Mouse (Mus musculus) common myeloid progenitor, adult 5-6 weeks (primary cell): ENCODE results near the gene Insl6. TPM values are rescaled to one million over a fixed set of nuclear protein-coding genes. Genes with fewer than 3 reads are reported as not detected.

Source experiments
- ATAC-seq: replicated peaks from 2 replicates; pipeline ENCODE4 v1.8.0; 2016; ENCODE audit warnings: low read depth, mild to moderate bottlenecking, moderate TSS enrichment, inconsistent platforms; ENCODE audit not compliant: poor library complexity, severe bottlenecking
- total RNA-seq: library from RNA; stranded (forward); fragments of 200-1000, 187-1606 nt; gene quantifications from 2 replicates; pipeline ENCODE4 v1.2.3, GENCODE M21; 2017

Insl6 gene
- 5.3 and 6.1 TPM in 2 replicates for total RNA-seq

DNA sequence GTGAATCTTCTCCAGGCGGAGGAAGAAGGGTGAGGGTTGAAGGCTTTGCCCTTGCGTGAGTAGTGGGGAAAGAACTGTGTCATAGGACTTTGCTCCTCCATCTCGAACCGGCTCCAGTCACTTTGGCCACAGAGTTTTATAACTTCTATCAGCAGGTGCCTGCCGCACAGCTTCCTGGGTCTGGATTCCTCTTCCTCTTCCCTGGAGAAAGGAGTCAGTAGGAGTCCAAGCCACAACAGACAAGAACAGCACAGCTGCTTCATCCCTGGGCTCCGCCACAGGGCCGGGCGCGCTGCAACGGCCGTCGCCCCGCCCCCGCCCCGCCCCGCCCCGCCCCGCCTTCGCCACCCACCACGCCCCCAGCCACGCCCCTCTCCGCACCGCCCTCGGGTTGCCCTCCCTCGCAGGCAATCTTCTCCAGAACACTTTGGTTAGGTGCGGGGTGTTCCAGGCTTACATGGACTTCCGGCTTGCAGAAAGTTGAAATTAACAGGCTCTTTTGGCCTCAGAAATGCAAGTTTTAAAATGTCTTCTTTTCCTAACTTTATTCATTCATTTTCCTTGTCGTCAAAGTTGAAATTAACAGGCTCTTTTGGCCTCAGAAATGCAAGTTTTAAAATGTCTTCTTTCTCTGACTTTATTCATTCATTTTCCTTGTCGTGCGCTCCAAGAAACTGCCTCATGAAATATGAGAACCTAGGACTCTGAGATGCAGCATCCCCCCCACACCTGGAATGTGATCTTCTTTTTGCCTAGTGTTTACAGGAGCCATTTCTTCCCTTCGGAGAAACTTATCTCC is at the start of gene Insl6:
Gene Insl6, minus strand, starts transcription at position 304 of the 799 bp plus-strand sequence.
- peak; percentile 75 for ATAC-seq

DNA sequence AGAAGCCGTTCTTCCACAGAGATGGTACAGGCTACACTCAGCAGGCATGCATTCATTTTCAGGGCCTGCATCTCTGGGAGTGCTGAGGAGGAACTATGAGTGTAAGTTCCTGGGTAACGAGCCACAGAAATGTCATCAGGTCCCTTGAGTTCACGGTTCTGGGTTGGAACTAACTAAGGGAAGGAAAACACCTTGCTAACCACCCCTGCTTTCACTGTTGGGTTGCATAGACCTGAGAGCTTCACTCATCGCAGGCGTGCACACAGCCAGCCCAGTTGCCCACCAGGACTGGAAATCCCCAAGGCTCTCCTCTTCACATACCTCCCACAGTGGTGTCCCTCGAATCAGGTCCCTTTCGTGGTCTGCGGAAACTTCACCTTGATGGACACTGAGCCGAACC is 49.8 kb upstream of the Insl6 start:
- no peak for ATAC-seq

DNA sequence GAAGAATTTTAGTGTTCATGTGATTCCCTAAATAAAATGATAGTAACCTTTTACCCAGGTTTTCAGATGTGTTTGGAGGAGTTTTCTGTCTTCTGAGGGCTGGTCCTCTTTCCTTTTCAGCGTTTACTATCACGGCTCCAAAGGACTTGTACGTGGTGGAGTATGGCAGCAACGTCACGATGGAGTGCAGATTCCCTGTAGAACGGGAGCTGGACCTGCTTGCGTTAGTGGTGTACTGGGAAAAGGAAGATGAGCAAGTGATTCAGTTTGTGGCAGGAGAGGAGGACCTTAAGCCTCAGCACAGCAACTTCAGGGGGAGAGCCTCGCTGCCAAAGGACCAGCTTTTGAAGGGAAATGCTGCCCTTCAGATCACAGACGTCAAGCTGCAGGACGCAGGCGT is 48.3 kb upstream of the Insl6 start:
- no peak for ATAC-seq

DNA sequence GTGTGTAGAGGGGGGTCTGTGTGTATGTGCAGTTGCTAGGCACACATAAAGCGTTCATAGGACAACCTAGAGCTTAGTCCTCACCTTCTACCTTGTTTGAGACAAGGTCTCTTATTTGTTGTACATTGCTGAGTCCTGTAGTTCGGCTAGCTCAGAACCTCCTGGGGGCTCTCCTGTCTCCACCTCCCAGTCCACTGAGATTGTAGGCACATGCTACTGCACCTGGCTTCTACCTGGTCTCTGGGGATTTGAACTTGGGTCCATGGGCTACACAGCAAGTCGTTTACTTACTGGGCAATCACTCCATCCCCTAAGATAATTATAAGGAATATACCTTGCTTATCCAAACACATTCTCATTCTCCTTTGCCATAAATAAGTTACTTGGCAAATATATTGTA is 47.5 kb upstream of the Insl6 start:
- no peak for ATAC-seq

DNA sequence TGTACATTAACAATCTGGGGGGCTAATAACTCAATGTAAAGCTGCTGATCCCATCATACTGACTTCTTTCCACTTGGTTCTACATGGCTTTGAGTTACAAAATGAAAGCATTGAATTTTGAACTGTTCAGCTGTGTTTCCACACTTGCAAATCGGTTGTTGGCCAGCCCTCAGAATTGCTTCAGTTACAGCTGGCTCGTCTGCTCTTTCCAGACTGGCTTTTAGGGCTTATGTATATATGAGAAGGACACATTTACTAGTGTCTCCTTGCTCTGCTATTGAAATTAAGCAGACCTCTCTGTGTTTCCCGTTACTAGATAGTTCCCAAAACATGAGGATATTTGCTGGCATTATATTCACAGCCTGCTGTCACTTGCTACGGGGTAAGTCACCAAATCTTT is 47.0 kb upstream of the Insl6 start:
- no peak for ATAC-seq

DNA sequence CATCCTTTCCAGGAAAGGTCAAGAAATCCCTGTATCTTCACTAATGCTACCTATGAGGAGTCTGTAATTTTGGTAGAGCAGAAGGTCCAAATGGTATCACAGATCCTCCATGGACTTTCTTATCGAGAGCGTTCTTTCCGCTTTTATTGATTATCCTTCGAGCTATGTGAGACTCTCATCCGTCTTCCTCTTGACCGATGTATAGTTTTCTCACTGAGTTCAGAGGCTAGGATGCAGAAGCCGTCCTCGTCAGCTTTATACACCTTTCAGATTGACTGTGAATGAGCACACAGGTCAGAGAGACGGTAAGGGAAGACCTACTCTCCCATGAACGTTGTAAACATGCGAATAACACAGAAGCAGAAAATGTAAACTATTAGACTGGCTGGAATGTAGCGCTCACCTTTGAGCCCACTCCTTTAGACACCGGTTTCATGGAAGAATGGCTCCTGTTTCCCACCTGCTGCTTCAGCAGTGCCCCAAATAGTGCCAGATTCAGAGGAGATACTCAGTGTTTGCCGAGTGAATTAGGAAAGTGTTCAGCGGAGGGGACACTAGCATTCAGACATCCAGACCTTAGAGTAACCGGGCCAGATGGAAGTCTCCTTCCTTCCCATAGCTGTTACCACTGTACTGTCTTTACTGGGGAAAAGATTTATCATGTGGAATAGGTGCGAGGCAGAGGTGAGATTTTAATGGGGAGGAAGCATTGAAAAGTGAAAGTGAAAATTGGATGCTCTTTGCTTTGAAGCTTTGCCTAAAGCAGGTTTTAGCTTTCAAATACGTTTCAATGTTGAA is 46.3 kb upstream of the Insl6 start:
- ATAC-seq: no peak

DNA sequence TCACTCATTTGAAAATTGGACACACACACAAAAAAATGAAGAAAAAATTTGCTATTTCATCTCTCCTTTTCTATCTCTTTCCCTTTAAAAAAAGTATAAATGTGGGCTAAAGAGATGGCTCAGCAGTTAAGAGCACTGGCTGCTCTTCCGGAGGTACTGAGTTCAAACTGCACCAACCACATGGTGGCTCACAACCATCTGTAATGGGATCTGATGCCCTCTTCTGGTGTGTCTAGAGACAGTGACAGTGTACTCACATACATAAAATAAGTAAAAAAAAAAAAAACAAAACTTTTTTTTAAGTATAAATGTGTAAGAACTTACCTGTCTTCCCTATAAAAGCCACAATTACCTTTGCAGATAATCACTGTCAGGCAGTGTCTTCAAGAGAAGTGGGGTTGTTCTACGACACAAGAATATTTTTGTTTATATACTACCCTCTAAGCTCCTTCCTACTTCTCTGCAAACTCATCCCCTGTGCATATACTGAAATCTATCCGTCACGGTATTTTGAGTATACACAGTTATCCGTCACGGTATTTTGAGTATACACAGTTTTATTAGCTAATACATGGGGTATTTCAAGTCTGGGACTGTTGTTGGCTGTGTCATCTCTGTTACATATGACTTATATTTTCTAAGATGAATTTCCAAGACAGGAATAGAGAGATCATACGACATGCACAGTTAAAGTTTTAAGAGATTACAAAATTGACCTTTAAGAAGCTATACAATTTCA is 45.6 kb upstream of the Insl6 start:
- no peak for ATAC-seq

DNA sequence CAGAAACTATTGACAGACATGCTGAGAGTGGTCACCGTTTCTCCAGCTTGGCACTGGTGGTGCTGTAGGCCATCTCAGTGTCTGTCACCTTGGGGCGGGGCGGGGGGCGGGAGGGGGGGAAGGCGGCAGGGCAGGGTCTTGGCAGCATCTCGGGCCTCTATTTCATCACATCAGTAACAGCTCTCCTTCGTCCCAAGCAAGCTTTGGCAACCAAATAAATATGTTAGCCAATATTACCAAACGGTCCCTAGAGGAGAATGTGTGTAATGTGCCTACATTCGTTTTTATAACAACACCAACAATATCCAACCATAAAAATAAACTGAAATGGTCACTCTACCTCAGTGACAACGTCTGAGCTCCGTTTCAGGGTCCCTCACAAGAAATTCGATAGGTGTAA is 45.0 kb upstream of the Insl6 start:
- 0 out of 2 replicates have a peak, but pooled peaks have one; percentile 22 for ATAC-seq

DNA sequence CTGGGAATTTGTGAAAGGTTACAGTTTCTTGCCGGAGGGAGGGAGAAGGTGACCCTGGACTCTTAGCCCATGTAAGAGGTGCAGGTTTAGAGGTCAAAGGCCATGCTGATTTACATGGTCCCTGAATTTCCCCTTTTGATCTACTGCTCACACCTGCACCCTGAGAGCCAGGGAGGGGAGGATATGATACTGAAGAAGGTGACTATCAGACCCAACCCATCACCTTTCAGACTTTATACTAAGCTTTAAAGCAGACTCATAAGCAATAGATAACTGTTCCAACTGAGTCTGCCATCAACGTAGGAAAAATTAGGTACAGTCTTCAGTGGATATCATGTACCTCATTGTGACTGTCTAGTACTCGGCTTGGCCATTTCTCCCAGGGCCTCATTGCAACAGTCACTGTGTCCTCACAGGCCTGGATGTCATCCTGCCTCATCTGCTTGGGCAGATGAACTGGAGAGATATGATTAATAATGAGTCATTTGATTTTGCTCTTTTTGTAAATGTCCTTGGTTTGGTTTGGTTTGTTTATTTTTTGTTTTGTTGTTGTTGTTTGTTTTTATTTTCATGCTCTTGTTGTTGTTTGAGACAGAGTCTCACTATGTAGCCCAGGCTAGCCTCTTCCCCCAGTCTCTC is 43.6 kb upstream of the Insl6 start:
- no peak for ATAC-seq

DNA sequence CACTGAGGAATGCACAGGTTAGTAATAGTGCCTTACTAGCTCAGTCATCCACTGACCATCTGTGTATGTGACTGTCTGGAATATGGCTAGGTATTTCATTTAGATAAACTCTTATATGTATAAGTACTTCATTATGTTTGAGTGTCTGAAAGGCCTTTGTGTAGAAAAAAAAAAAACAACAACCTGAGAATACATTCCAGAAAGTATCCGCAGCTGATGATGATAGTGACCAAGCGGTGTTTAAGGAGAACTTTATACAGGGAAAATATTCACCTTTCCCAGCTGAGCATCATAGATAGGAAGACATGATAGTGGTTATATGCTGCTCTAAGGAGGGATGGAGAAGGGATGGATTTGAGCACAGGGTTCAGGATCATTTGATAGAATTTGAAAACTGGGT is 42.9 kb upstream of the Insl6 start:
- no peak for ATAC-seq

DNA sequence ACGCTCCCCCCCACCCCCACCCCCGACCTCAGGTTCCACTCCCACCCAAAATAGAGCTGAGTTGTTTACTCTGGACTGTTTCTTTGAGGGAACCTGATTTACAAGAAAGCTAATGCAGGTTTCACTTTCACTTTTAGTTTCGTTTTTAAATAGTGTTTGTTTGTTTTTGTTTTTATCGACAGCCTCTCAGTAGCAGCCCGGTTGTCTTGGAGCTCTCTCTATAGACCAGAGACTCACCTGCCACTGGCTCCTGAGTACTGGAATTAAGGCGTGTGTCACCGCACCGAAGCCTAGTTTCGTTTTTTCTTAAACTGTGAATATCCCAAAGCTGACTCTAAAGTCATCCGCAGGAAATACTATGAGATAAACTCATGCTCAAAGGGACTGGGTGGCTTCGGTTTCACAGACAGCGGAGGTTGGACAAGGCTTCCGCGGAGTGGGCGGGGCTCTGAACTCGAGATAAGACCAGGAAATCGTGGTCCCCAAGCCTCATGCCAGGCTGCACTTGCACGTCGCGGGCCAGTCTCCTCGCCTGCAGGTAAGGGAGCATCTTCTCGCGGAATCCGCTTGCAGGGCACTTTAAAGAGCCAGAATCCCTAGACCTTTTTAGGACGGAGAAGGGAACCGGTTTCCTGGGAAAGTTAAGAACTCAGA is 41.9 kb upstream of the Insl6 start, which contains the start of the genes Plgrkt and Cd274:
Gene Plgrkt, minus strand, starts transcription at position 422 of the 654 bp plus-strand sequence.
Gene Cd274, plus strand, starts transcription at position 487 of the 654 bp plus-strand sequence.
- peak; percentile 93 for ATAC-seq

DNA sequence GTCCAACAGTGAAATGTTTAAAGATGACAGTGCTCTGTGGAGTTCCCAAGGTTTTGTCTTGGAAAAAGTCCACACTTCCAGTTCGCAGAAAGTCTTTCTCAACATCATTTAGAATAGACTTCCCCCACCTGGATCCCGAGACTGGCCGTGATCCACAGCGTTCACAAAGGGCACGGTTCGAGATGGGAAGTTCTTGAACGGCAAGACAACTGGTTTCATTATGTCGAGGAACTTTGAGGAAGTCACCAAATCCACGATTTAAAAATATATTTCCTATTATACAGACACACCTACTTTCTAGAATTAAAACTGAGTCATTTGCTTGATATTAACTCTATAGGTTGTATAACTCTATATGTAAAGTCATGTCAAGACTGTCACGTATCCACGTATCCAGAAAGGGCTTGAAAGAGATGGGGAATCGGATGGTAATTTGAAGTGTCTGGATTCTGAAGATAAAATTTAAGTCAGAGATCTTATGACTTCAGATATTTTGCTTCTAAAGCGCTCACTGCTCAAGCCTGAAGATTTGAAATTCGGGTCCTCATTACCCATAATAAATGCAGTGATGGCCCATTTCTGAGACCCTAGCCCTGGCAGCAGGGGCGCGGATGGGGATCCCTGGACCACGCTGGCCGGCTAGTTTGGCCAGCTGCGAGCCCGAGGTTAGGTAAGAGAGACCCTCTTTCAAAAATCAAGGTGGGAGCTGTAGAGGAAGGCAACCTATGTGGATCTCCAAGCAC is 41.2 kb upstream of the Insl6 start:
- no peak for ATAC-seq

DNA sequence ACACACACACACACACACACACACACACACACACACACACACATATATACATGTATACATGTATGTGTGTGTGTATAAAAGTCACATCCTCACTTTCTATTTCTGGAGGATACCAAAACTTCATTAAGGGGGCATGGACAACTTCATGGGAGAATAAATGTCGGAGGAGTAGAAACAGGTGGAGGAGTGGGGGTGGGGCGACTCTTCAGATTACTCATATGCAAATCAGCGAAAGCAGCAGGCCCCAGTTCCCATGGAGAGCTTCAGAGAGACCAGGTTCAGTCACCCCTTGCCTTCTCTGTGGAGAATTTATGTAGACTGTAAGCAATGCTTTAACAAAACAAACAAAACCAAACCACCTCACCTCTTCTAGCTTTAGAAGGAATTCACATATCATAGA is 39.9 kb upstream of the Insl6 start:
- ATAC-seq: no peak

DNA sequence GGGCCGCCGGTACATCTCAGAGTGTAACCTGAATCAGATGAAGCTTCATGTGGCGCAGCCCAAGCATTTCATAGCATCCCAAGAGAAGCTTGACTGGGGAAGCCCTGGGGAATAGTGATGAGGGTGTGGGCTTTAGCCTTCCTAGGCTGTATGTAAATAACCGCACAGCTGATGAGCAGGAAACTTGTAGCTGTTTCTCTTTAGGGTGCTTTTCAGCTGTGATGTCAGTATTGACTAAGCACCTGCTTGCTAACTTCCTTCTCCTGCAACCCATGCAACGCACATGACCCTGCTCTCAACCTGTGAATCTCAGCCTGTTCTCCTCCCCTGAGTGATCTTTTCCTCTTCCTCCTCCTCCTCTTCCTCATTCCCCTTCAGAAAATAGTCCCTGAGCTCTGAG is 38.9 kb upstream of the Insl6 start:
- no peak for ATAC-seq

DNA sequence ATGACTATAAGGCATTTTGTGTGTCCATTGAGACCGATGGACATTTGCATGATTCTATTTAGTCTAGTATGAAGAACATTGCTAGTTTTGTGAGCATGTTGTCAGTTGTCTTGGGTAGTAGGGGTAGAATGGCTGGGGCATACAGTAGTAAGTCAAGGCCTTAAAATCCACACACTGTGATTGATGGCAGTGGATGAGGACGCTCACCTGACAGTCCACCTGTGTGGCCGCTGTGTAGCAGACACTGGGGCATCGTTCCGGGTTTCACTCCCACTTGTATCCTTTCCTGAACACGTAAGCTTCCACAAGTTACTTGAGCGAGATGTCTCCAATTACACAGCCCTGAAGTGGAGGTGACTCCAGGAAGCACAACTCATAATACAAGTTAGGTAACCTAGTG is 38.4 kb upstream of the Insl6 start:
- no peak for ATAC-seq

DNA sequence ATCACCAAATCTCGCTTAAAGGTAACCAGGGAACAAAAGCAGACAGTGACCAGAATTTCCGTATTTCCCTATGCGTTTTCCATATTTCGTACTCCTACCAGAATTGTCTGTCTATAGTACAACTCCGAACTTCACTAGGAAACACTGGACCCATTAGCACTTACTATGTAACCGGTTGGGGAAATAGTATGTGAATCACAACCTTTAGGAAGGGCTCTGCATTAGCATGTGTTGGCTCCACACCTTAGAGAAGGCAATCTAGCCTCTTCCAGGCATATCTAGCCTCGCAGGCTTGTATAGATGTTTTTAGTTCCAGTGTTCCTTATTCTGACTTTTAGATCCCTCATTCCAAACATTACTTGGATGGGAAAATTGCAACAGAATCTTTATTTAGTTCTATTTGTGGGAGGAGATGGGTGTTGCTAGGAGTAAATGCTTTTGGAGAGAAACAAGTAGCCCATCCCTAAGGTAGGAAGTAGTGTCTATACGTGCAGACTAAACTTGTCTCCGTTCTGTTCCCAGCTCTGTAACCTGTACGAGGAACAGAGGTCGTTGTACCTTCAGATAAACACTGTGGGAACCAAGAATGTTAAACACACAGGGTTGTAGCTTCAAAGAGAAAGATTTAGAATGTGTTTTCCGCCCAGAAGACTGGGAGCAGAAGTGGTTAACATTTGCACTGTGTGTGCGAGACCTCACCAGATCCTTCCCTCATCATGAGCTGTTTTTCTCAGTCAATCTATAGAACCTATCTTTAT is 37.2 kb upstream of the Insl6 start:
- ATAC-seq: no peak

DNA sequence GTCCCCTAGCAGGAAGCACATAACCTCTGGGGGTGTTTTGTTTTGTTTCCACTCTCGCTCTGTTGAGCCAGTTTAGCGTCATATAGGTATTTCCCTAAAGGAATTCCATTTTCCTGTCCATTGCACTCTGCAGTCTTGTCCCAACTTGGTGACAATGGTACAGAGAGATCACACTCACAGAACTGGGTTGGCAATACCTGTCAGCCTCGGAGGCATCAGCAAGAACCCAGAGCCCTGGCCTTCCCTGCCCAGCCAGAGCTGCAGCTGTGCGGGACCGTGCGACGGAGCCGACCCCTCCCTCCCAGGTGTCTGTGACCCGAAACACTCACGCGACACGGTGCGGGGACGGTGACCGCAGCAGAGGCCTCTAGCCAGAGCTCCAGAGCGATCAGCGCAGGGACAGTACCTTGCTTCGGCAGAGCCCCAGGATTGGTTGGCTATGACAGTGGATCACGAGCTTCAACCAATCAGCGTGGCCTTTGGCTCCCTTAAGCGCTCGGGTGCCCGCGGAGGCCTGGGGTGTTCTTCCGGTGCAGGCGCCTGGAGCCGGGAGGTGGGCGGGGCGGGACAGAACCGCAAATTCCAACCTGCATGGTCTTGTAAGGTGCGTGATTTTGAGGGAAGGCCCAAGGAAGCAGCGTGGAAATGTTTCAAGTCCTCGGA is 36.4 kb upstream of the Insl6 start:
- peak; percentile 99 for ATAC-seq

DNA sequence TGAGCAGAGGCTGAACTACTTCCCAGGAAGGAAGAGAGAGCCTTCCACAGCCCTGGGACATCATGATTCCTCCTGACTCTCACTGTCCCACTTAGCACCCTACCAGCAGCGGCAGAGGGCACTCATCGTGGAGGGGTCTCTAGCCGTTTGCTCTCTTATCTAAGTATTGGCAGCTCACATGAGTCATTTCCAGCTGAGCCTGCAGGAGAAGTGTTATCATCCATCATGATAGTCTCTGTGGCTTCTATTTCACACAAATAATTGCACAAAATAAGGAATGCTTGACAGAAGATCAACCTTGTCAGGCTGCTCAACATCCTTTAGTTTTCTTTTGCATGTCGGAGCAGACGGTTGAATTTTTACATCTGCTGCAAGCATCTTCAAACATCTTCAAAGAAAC is 35.1 kb upstream of the Insl6 start:
- ATAC-seq: no peak
